In genomic region chr9:51393921-51394320, GRCm38 (mm10) we compare ENCODE assay signal across 13 mouse cellular contexts.
"Had no signal": no experiment of that assay in that cellular context is flagged by ENCODE, and none has a peak within 500 bp of the region (broad histone marks: within the 10 kb centered on the region; RNA-seq: fewer than 3 reads in every experiment).

No protein-coding gene starts in this region.

- H3K27ac ChIP-seq: kidney, postnatal 0 days; liver, embryonic 12.5 days; liver, embryonic 15.5 days; midbrain, embryonic 10.5 days; midbrain, embryonic 13.5 days; stomach, postnatal 0 days had no signal

- H3K27me3 ChIP-seq: liver, embryonic 12.5 days; liver, embryonic 15.5 days; lung, embryonic 15.5 days; megakaryocyte, embryonic 14.5 days; midbrain, embryonic 13.5 days had no signal

- H3K4me1 ChIP-seq: liver, embryonic 12.5 days; liver, embryonic 15.5 days; megakaryocyte, embryonic 14.5 days had no signal

- DNase-seq: liver; thymus, adult 2 months; thymus, postnatal 14 days; thymus, postnatal 4 days had no signal

- H3K36me3 ChIP-seq: liver, embryonic 12.5 days; liver, embryonic 15.5 days; lung, embryonic 15.5 days; midbrain, embryonic 10.5 days; midbrain, embryonic 13.5 days had no signal

- H3K9me3 ChIP-seq: liver, embryonic 12.5 days; liver, embryonic 15.5 days; lung, embryonic 15.5 days; megakaryocyte, embryonic 14.5 days; midbrain, embryonic 10.5 days; midbrain, embryonic 13.5 days had no signal

- H3K4me2 ChIP-seq: liver, embryonic 12.5 days; liver, embryonic 15.5 days; midbrain, embryonic 13.5 days had no signal

- H3K9ac ChIP-seq: liver, embryonic 12.5 days; liver, embryonic 15.5 days; lung, embryonic 15.5 days; midbrain, embryonic 13.5 days had no signal

- ATAC-seq: liver, embryonic 12.5 days; midbrain, embryonic 13.5 days; midbrain, embryonic 16.5 days had no signal

- H3K4me3 ChIP-seq: liver, embryonic 12.5 days; liver, embryonic 15.5 days; lung, embryonic 15.5 days; megakaryocyte, embryonic 14.5 days; midbrain, embryonic 10.5 days; midbrain, embryonic 13.5 days had no signal
